Mouse (Mus musculus) stomach, embryonic 14.5 days (tissue): ENCODE data around the gene Rev3l. TPM values are rescaled to one million over a fixed set of nuclear protein-coding genes. Genes with fewer than 3 reads are reported as not detected.

Experiments
- ATAC-seq: fragments of 200-750 bp; cut with Nextera tagmentation; 2 replicates; pipeline ENCODE4 v1.8.0; 2017; ENCODE audit warnings: low read depth, moderate TSS enrichment; ENCODE audit not compliant: insufficient number of reproducible peaks, insufficient read depth, low FRiP score
- H3K27ac ChIP-seq: fragments of 300-500 bp; sonication (generic); 2 replicates; pipeline ENCODE4 v1.5.1; 2014; ENCODE audit warnings: mild to moderate bottlenecking, low read length, moderate library complexity, mixed read lengths
- H3K27me3 ChIP-seq: fragments of 300-500 bp; sonication (generic); 2 replicates; pipeline ENCODE4 v1.6.1; 2014; ENCODE audit warnings: low read length, control low read depth, mixed read lengths; ENCODE audit not compliant: control insufficient read depth, insufficient read depth
- H3K36me3 ChIP-seq: fragments of 300-500 bp; sonication (generic); 2 replicates; pipeline ENCODE4 v1.6.1; 2014; ENCODE audit warnings: mild to moderate bottlenecking, control low read depth, low read length, moderate library complexity, mixed read lengths; ENCODE audit not compliant: control insufficient read depth, insufficient read depth
- H3K4me1 ChIP-seq: fragments of 300-500 bp; sonication (generic); 2 replicates; pipeline ENCODE4 v1.6.1; 2014; ENCODE audit warnings: low read length, control low read depth, mixed read lengths; ENCODE audit not compliant: control insufficient read depth, insufficient read depth
- H3K4me2 ChIP-seq: fragments of 300-500 bp; sonication (generic); replicated peaks from 2 replicates; pipeline ENCODE4 v1.6.1; 2014; ENCODE audit warnings: low read depth, low read length, control low read depth
- H3K4me3 ChIP-seq: fragments of 300-500 bp; sonication (generic); 2 replicates; pipeline ENCODE4 v1.5.1; 2014; ENCODE audit warnings: low read depth, low read length, control low read depth
- H3K9ac ChIP-seq: fragments of 300-500 bp; sonication (generic); replicated peaks from 2 replicates; pipeline ENCODE4 v1.6.1; 2014; ENCODE audit warnings: low read depth, mild to moderate bottlenecking, control low read depth, low read length, moderate library complexity, mixed read lengths
- H3K9me3 ChIP-seq: fragments of 300-500 bp; sonication (generic); 2 replicates; pipeline ENCODE4 v1.6.1; 2016; ENCODE audit warnings: low read depth, low read length, control low read depth; ENCODE audit not compliant: control insufficient read depth
- WGBS: fragments of 180-500 bp; shearing (Covaris S2); extraction: QIAGEN DNeasy Blood & Tissue Kit; methylation state at CpG from one replicate; pipeline ENCODE4 v1.1.7; 2014; 5-methylcytosine and 5-hydroxymethylcytosine counted together
- polyA plus RNA-seq: library from polyadenylated mRNA; unstranded; fragments of >200 nt; fragmentation: Nextera tagmentation; extraction: Ambion mirVana; gene quantifications from 2 replicates; pipeline ENCODE4 v1.2.1, GENCODE M21; 2014

Gene Rev3l
- polyA plus RNA-seq, 1 experiment from 2014 or later, result 45.0 TPM

DNA sequence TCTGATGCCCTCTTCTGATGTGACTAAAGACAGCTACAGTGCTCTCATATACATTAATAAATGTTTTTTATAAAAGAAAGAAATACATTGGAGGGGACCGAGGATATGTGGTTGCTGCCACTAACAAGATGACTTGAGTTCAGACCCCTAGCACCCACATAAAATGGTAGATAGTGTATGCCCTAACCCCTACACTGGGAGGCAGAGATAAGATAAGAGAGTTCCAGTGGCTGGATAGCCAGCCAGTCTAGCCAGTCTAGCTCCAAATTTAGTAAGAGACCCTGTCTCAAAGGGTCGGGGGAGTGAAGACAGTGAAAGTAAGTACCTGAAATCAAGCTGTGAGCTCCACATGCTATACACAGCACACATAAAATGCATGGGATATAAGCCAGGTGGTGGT, 133.6 kb downstream of the Rev3l start:
- WGBS, result 91% methylated on average over 2 of the region's 2 CpGs

DNA sequence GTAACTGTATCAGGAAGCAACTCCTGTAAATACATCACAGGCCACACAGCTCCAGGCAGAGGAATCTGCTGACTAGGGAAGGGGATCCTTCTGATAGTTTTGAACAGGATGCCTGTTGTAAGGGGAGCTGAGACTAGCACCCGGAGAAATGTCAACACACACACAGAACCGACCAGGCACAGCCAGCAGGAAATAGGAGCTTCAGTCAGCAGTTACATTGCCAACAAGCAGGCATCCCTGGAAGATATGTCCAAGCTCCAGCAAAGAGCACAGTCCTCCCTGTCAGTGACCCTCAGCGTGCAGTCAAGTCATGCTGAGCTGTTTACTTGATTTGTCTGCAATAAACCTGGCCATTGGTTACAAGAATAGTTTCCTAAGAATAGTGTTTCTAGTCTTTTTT, 156.7 kb downstream of the Rev3l start:
- Histone ChIP-seq H3K4me3 (no peak overlapping the region), H3K9me3 (no peaks in the 10 kb centered on the region), H3K36me3 (0 out of 2 replicates have a peak, but pooled peaks cover 6% of the 10 kb centered on the region), H3K4me1 (no peaks in the 10 kb centered on the region), H3K4me2 (no peak overlapping the region), H3K27me3 (no peaks in the 10 kb centered on the region), H3K9ac (no peak overlapping the region), H3K27ac (no peak overlapping the region)
- no peak for ATAC-seq
- WGBS, result 59% methylated on average over 3 of the region's 3 CpGs

More for the DNA sequence above, 133.6 kb downstream of the Rev3l start:
- Histone ChIP-seq H3K9ac (no peak overlapping the region), H3K27ac (no peak overlapping the region), H3K4me2 (no peak overlapping the region), H3K4me1 (no peaks in the 10 kb centered on the region), H3K4me3 (no peak overlapping the region), H3K27me3 (no peaks in the 10 kb centered on the region), H3K9me3 (no peaks in the 10 kb centered on the region), H3K36me3 (peaks cover 42% of the 10 kb centered on the region)
- no peak for ATAC-seq

DNA sequence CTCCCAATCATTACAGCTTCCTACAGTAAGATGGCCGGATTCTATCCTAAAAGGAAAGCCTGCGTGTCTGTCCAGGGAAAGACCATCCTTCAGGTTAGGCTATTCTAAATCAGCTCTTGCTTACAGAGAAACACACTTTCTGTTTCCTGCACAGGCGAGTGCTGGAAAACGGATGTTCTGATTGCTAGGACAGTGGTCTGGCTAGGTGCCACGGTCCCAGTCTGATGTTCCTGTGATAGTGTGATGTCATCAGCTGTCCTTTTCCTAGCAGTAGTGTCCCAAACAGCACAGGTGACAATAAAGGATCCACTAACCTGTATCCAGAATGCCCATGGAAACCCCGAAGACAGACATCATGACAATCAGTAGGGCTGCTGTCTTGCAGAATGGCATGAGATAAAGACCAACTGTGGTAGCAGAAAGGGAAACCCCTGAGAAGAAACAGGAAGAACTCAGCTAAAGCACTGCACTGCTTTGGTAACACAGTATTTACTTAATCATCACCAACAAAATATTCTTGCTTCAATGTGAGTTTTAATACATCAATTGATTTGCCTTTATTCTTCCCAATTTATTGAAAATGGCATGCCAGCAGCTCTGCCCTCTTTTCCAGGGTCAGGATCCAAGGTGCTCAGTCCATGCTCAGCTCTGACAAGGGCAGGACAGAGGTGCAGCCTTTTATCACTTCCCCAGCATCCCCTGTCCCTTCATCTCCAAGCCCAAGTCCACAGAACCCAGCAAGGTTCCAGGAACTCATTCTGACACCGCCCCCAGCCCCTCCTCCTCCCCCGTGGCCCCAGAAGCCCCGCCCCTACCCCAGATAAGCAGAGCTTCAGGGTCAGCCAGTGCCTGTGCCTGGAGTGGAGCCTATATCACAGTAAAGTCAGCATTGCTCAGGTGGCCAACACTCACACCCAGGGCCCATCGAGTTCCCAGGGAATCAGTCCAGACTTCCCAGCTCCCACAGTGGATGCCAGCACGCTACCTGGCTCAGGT, 162.1 kb downstream of the Rev3l start:
- Histone ChIP-seq H3K36me3 (peaks cover 6% of the 10 kb centered on the region; the same call in 1 of the 2 replicates), H3K9me3 (no peaks in the 10 kb centered on the region), H3K4me1 (0 out of 2 replicates have a peak, but pooled peaks cover 3% of the 10 kb centered on the region), H3K4me3 (no peak overlapping the region), H3K27ac (no peak overlapping the region), H3K9ac (no peak overlapping the region), H3K4me2 (no peak overlapping the region), H3K27me3 (no peaks in the 10 kb centered on the region)
- no peak for ATAC-seq
- 69% methylated on average over 11 of the region's 11 CpGs for WGBS

DNA sequence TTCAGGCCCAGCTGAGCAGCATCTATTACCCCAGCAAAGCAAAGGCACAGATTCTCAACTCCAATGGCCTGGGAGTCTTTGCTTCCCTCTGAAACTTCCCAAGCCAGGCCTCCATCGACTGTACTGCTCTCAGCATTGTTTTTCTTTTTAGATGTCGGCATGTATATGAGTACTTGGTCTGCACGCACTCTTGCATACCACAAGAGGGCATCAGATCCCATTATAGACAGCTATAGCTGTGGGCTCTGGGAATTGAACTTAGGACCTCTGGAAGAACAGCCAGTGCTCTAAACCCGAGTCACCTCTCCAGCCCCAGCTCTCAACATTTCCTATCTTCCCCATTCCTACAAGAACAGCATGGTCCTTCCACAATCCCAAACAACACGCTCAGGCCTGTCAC, 164.6 kb downstream of the Rev3l start:
- no peak for ATAC-seq

DNA sequence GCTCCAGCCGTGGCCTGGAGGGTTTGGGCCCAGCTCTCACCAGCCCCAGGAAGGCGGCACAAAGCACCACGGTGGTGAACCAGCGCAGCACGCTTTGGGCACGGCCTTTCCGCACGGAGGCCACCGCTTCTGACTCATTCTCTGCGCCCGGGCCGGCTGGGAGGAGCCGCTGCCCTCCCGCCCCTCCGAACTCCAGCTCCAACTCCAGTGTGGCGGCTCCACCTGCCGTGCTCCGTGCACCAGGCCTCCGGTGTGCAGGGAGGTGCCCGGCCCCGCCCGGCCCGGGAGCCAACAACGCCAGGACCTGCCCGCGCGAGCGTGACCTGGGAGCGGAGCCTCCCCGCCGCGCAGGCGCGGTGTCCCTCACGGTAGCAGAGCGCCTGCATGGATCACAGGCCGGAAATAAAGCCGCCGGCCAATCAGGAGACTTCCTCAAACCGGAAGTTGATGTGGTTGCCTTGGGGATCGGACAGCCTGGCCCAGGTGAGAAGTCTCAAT, 167.0 kb downstream of the Rev3l start, which contains the start of gene Mfsd4b4:
Gene Mfsd4b4 (minus strand): TSS at position 365 of the 498 bp plus-strand sequence.
- Histone ChIP-seq H3K4me1 (0 out of 2 replicates have a peak, but pooled peaks cover 3% of the 10 kb centered on the region), H3K9ac (peak within 1 kb of the TSS; percentile 64), H3K4me2 (peak within 1 kb of the TSS; percentile 84), H3K36me3 (no peaks in the 10 kb centered on the region; the same call in 1 of the 2 replicates), H3K4me3 (peak within 1 kb of the TSS; percentile 49), H3K9me3 (no peaks in the 10 kb centered on the region), H3K27me3 (no peaks in the 10 kb centered on the region), H3K27ac (peak within 1 kb of the TSS; percentile 79)
- peak; percentile 97 for ATAC-seq
- under 1% methylated on average over 41 of the region's 41 CpGs for WGBS

More for the DNA sequence above, 164.6 kb downstream of the Rev3l start:
- H3K9ac ChIP-seq, result no peak overlapping the region
- no peaks in the 10 kb centered on the region for H3K9me3 ChIP-seq
- H3K4me1 ChIP-seq, result 0 out of 2 replicates have a peak, but pooled peaks cover 3% of the 10 kb centered on the region
- H3K4me3 ChIP-seq, result no peak overlapping the region
- no peak overlapping the region for H3K27ac ChIP-seq
- H3K36me3 ChIP-seq, result peaks cover 3% of the 10 kb centered on the region; the same call in 1 of the 2 replicates
- H3K27me3 ChIP-seq, result no peaks in the 10 kb centered on the region
- no peak overlapping the region for H3K4me2 ChIP-seq
- 82% methylated on average over 5 of the region's 5 CpGs for WGBS

DNA sequence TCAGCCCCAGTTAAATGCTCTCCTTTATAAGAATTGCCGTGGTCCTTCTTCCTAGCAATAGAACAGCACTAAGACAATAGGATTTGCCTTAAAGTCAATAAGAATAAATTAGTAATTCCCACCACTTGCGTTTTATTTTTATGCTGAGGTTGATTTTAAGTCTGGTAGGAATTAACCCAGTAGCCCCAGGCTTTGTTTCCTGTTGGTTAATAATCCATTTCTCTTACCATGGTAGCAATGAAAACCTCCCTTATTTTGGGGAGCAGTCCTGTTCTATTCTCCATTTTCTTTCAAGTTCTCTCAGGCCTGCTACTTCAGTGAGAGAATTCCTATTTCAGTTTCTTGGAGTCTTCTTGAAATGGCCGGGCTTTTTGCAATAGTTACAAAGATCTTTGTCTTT, 172.3 kb downstream of the Rev3l start:
- H3K4me3 ChIP-seq, result no peak overlapping the region
- H3K27ac ChIP-seq, result no peak overlapping the region
- WGBS, result 81% methylated on average over 3 of the region's 3 CpGs
- no peak overlapping the region for H3K4me2 ChIP-seq
- H3K9me3 ChIP-seq, result no peaks in the 10 kb centered on the region
- no peaks in the 10 kb centered on the region for H3K36me3 ChIP-seq
- no peaks in the 10 kb centered on the region for H3K27me3 ChIP-seq
- no peak for ATAC-seq
- H3K9ac ChIP-seq, result no peak overlapping the region
- no peaks in the 10 kb centered on the region for H3K4me1 ChIP-seq

DNA sequence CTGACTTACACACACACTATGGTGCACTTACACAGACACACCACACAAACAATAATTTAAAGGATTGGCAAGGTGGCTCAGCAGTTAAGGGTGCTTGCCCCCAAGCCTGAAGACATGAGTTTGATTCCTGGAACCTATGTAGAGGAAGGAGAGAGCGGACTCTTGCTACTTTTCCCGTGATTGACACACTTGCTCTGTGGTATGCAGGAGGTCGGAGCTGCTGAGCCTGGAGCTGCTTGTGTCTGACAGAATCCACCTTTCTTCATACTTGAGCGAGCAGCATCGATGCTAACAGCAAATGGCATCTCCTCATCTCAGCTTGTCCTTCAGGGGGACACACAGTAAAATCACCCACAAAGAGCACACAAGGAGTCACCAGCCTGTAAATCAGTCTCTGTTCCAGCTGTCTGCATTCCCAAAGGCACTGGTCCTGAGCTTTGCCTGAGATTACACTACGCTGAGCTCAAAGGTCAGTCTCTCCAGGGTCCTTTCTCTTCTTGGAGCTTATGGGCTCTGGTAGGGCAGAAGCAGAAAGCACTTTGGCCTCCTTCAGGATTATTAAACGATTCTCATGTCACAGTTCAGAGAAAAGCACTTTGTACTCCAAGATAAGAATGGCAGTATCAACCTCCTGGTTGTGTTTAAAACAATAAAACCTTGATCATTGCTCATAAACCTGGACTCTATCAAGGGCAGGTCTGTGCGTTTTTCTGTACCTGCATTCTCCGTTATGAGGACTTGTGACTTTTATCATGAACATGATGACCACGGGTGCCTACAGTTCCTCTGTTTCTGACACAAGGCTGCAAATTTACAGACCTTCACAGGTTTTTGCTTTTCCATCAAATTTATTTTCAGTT, 175.1 kb downstream of the Rev3l start:
- Histone ChIP-seq H3K4me3 (no peak overlapping the region), H3K36me3 (no peaks in the 10 kb centered on the region), H3K4me2 (no peak overlapping the region), H3K27me3 (no peaks in the 10 kb centered on the region), H3K9me3 (no peaks in the 10 kb centered on the region), H3K27ac (no peak overlapping the region), H3K4me1 (no peaks in the 10 kb centered on the region), H3K9ac (no peak overlapping the region)
- ATAC-seq, result no peak
- 71% methylated on average over 10 of the region's 10 CpGs for WGBS
